Mouse (Mus musculus): ENCODE results near the gene Tor4a. TPM values are rescaled to one million over a fixed set of nuclear protein-coding genes. Genes with fewer than 3 reads are reported as not detected.

The Tor4a gene
- polyA plus RNA-seq, 1 experiment: 90.6 TPM

DNA sequence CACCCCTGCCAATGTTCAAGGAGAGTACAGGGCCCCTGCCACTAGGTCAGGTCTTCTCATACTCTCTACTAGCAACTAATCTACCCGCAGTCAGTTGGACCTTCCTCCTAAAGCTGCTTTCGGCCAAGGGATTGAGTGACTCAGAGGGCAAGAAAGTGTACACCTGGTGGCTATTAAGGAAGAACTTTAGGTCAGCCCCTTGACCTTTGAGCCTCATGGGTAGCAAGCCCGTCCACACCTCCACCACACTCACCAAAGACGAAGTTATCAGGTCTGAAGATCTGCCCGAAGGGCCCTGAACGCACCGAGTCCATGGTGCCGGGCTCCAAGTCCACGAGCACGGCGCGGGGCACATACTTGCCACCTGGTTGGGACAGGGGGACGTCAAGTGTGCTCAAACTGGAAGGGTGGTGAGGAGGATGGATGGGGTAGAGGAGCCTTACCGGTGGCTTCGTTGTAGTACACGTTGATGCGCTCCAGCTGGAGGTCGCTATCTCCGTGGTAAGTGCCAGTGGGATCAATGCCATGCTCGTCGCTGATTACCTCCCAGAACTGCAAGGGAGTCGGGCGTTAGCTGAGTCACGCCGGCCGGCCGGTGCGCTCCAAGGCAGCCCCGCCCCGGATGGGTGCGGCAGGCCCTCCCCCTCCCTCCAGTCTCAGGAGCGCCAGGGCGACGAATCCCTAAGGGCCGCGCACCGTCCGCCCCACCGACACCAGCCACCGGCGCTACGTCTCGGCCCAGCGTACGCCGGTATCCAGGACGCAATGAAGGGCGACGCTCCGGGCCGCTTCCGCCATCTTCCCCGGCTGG, 27.2 kb upstream of the Tor4a start:
- peak overlapping the region; percentile 64 for H3K4me3 ChIP-seq (ENCODE audit: control insufficient read depth, insufficient read depth, low read length)
- H3K4me1 ChIP-seq (replicated peaks; ENCODE audit: control insufficient read depth, insufficient read depth, low read length): peaks cover 11% of the 10 kb centered on the region
- 1% methylated on average over 53 of the region's 53 CpGs for WGBS
- DNase-seq: peak; percentile 82
- H3K27ac ChIP-seq (ENCODE audit: control insufficient read depth, insufficient read depth, low read length): peak overlapping the region; percentile 68
- H3K27me3 ChIP-seq (ENCODE audit: control insufficient read depth, insufficient read depth, low read length): no peaks in the 10 kb centered on the region
- 0 out of 2 replicates have a peak, but pooled peaks cover 3% of the 10 kb centered on the region for H3K36me3 ChIP-seq (ENCODE audit: control insufficient read depth, insufficient read depth, low read length)
- TF ChIP-seq CTCF (IDR thresholded peaks at IDR 0.05; ENCODE audit: borderline replicate concordance, control insufficient read depth, extremely low read depth, insufficient read depth, low read length, poor library complexity): no peak

DNA sequence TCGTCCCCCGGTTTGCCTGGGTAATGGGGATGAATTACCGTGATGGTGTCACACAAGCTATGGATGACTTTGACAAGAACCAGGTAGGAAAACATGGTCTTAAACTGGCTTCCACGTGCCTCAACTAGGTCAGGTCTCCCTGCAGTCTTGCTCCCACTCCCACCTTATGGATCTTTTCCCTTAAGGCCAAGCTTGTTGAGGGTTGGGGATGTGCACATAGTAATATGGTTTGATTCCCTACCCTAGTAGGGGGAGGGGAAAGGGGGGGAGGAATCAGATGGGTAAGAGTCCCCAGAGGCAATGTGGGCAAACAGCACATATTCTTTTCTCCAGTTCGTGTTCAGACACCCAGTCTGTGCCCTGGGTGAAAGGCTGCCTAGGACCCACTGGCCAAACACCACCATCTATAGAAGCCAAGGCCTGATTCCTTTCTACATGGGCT, 24.7 kb upstream of the Tor4a start:
- Histone ChIP-seq H3K36me3 (ENCODE audit: control insufficient read depth, insufficient read depth, low read length) (0 out of 2 replicates have a peak, but pooled peaks cover 3% of the 10 kb centered on the region), H3K27me3 (ENCODE audit: control insufficient read depth, insufficient read depth, low read length) (no peaks in the 10 kb centered on the region), H3K4me1 (replicated peaks; ENCODE audit: control insufficient read depth, insufficient read depth, low read length) (peaks cover 9% of the 10 kb centered on the region), H3K4me3 (ENCODE audit: control insufficient read depth, insufficient read depth, low read length) (no peak overlapping the region), H3K27ac (ENCODE audit: control insufficient read depth, insufficient read depth, low read length) (no peak overlapping the region)
- DNase-seq: no peak
- 92% methylated on average over 5 of the region's 5 CpGs for WGBS
- no peak for TF ChIP-seq POLR2A (IDR thresholded peaks at IDR 0.05; ENCODE audit: control insufficient read depth, extremely low read depth, insufficient read depth, low read length, poor library complexity)
- no peak for TF ChIP-seq CTCF (IDR thresholded peaks at IDR 0.05; ENCODE audit: borderline replicate concordance, control insufficient read depth, extremely low read depth, insufficient read depth, low read length, poor library complexity)

- DNase-seq: no peak
- 0 out of 2 replicates have a peak, but pooled peaks cover 3% of the 10 kb centered on the region for H3K36me3 ChIP-seq (ENCODE audit: control insufficient read depth, insufficient read depth, low read length)
- H3K27me3 ChIP-seq (ENCODE audit: control insufficient read depth, insufficient read depth, low read length): no peaks in the 10 kb centered on the region
- no peak within 1 kb of the TSS for H3K27ac ChIP-seq (ENCODE audit: control insufficient read depth, insufficient read depth, low read length)
- H3K4me3 ChIP-seq (ENCODE audit: control insufficient read depth, insufficient read depth, low read length): no peak within 1 kb of the TSS
- peaks cover 4% of the 10 kb centered on the region for H3K4me1 ChIP-seq (replicated peaks; ENCODE audit: control insufficient read depth, insufficient read depth, low read length)
- TF ChIP-seq POLR2A (IDR thresholded peaks at IDR 0.05; ENCODE audit: control insufficient read depth, extremely low read depth, insufficient read depth, low read length, poor library complexity) (no peak), CTCF (IDR thresholded peaks at IDR 0.05; ENCODE audit: borderline replicate concordance, control insufficient read depth, extremely low read depth, insufficient read depth, low read length, poor library complexity) (no peak)
Observed at GRCm38 (mm10) chr2:25218445-25218844, 21.8 kb upstream of the Tor4a start, which contains the start of gene Fam166a. TSS of gene Fam166a (plus strand) at chr2:25218745.

DNA sequence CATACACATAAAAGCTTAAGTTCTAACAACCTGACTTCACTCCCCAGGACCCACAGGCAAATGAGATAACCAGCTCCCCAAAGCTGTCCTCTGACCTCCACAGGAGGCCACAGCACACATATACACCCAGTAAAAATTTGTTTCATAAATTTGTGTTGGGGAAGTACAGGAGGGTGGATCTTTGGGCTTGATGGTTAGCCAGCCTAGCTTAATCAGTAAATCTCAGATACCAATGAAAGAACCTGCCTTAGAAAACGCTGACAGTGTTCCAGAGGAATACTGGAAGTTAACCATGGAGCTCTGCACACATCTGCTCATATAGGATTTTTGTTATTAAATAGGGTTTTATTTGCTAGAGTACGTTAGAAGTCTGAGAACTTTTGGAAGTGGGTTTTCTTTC, 21.0 kb upstream of the Tor4a start:
- 82% methylated on average over 2 of the region's 2 CpGs for WGBS
- DNase-seq: no peak

GRCm38 (mm10) chr2:25214444-25214843, 17.8 kb upstream of the Tor4a start, which contains the start of gene Stpg3:
TSS of gene Stpg3 (minus strand) at chr2:25214637.
- peaks cover 11% of the 10 kb centered on the region for H3K4me1 ChIP-seq (replicated peaks; ENCODE audit: control insufficient read depth, insufficient read depth, low read length)
- TF ChIP-seq CTCF (IDR thresholded peaks at IDR 0.05; ENCODE audit: borderline replicate concordance, control insufficient read depth, extremely low read depth, insufficient read depth, low read length, poor library complexity) (no peak), POLR2A (IDR thresholded peaks at IDR 0.05; ENCODE audit: control insufficient read depth, extremely low read depth, insufficient read depth, low read length, poor library complexity) (no peak)

More for the DNA sequence above, 21.0 kb upstream of the Tor4a start:
- H3K36me3 ChIP-seq (ENCODE audit: control insufficient read depth, insufficient read depth, low read length): 0 out of 2 replicates have a peak, but pooled peaks cover 3% of the 10 kb centered on the region
- H3K4me1 ChIP-seq (replicated peaks; ENCODE audit: control insufficient read depth, insufficient read depth, low read length): no peaks in the 10 kb centered on the region
- no peak overlapping the region for H3K4me3 ChIP-seq (ENCODE audit: control insufficient read depth, insufficient read depth, low read length)
- H3K27me3 ChIP-seq (ENCODE audit: control insufficient read depth, insufficient read depth, low read length): no peaks in the 10 kb centered on the region
- TF ChIP-seq POLR2A (IDR thresholded peaks at IDR 0.05; ENCODE audit: control insufficient read depth, extremely low read depth, insufficient read depth, low read length, poor library complexity) (no peak), CTCF (IDR thresholded peaks at IDR 0.05; ENCODE audit: borderline replicate concordance, control insufficient read depth, extremely low read depth, insufficient read depth, low read length, poor library complexity) (no peak)
- H3K27ac ChIP-seq (ENCODE audit: control insufficient read depth, insufficient read depth, low read length): no peak overlapping the region

GRCm38 (mm10) chr2:25213266-25213865, 16.7 kb upstream of the Tor4a start:
- H3K4me1 ChIP-seq (replicated peaks; ENCODE audit: control insufficient read depth, insufficient read depth, low read length): peaks cover 11% of the 10 kb centered on the region
- no peaks in the 10 kb centered on the region for H3K36me3 ChIP-seq (ENCODE audit: control insufficient read depth, insufficient read depth, low read length)
- H3K4me3 ChIP-seq (ENCODE audit: control insufficient read depth, insufficient read depth, low read length): no peak overlapping the region
- WGBS: 89% methylated on average over 23 of the region's 23 CpGs
- no peak overlapping the region for H3K27ac ChIP-seq (ENCODE audit: control insufficient read depth, insufficient read depth, low read length)
- no peaks in the 10 kb centered on the region for H3K27me3 ChIP-seq (ENCODE audit: control insufficient read depth, insufficient read depth, low read length)
- no peak for TF ChIP-seq CTCF (IDR thresholded peaks at IDR 0.05; ENCODE audit: borderline replicate concordance, control insufficient read depth, extremely low read depth, insufficient read depth, low read length, poor library complexity)
- no peak for TF ChIP-seq POLR2A (IDR thresholded peaks at IDR 0.05; ENCODE audit: control insufficient read depth, extremely low read depth, insufficient read depth, low read length, poor library complexity)
- no peak for DNase-seq

More at GRCm38 (mm10) chr2:25214444-25214843, 17.8 kb upstream of the Tor4a start, which contains the start of gene Stpg3:
- WGBS: 87% methylated on average over 3 of the region's 3 CpGs
- H3K4me3 ChIP-seq (ENCODE audit: control insufficient read depth, insufficient read depth, low read length): no peak within 1 kb of the TSS
- H3K27me3 ChIP-seq (ENCODE audit: control insufficient read depth, insufficient read depth, low read length): no peaks in the 10 kb centered on the region
- H3K27ac ChIP-seq (ENCODE audit: control insufficient read depth, insufficient read depth, low read length): no peak within 1 kb of the TSS
- H3K36me3 ChIP-seq (ENCODE audit: control insufficient read depth, insufficient read depth, low read length): no peaks in the 10 kb centered on the region
- DNase-seq: no peak
